Mouse (Mus musculus) lung, postnatal 14 days (tissue): ENCODE results near the gene Hes1.

Experiments used
- DNase-seq: peaks from one replicate; pipeline ENCODE4 v3.0.0; 2021

The Hes1 gene

DNA sequence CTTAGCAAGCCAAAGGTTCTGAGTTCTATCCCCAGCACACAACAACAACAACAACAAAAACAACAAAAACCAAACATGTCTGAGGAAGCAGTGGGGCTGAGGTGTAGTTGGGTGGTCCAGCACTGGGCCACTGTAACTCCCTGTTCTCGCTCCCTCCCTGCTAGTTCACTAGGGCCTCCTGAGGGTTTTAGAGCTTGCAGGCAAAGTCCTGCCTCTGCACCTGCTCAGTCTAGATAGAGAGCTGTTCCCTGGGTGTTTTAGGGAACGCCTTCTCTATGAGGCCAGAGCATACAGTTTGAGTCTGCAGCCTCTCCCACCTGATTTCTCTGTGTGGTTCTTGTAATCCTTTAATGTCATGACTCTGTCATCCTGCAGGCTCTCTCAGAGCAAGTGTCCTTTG lies 11.9 kb upstream of the Hes1 start:
- no peak for DNase-seq

DNA sequence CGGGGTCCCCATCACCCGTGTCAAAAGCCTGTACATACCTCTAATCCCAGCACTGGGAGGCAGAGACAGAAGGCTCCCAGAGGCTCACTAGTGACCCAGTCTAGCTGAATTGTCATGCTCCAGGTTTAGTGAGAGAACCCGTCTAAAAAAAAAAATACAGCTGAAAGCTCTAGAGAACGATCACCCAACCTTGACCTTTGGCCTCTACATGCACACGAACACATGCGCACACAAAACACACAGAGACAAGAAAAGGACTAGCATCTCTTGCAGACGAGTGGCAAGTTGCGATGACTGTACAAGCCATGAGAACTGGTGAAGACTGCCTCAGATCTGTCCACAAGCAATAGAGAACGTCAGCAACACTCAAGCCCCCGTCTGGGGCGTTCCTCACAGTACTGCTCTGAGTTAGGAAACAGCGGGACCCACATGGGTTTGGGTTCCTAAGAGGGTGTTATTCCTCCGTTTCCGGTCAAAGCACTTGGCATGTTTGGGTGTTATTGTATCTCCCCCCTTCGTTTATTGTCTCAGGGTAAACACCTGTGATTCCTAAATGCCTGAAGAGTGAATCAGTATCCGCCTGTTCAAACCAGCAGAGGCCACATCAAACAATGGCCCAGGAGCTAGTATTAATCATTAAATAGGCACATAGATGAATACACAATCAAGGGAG lies 11.2 kb upstream of the Hes1 start:
- no peak for DNase-seq

DNA sequence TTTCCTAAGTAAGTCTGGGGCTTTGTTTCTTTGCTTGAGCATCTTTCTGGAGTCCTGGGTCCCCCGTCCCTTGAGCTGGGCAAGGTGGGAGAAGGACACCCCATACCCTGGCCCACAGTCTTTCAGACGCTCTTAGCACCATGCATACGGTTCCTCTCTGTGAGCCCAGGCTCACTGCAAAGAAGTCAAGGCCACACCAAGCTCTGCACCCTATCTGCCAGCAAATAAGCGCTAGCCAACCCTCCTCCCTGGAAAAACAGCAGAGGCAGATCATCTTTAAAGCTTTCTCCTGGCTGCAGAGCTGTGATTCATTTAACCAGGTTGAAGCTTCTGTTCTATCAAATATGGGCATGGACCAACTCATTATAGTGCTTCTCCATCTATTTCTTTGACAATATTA lies 9.6 kb upstream of the Hes1 start:
- no peak for DNase-seq

DNA sequence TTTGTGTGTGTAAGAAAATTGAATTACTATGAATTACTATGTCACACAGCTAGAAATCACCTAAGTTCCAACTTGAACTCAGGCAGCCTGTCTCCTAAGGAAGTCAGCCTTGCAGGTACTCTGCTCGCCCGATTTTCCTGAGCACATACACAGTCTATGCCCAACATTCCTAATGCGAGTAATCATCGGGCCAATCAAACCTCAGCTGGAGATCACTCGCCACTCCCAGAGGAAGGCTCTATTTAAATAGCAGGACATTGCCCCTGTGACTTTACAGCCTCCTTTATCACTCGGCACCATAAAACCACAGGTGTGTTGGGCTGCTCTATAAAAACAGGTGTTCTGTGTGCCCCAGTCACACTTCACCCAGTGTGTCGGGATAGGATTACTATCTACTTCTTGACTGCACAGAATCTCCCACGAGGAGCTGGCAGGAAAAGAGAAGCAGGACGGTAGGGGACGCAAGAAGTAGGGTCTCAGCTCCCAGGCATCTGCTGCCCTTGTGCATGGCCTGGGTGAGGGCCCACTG lies 8.8 kb upstream of the Hes1 start:
- DNase-seq: no peak

DNA sequence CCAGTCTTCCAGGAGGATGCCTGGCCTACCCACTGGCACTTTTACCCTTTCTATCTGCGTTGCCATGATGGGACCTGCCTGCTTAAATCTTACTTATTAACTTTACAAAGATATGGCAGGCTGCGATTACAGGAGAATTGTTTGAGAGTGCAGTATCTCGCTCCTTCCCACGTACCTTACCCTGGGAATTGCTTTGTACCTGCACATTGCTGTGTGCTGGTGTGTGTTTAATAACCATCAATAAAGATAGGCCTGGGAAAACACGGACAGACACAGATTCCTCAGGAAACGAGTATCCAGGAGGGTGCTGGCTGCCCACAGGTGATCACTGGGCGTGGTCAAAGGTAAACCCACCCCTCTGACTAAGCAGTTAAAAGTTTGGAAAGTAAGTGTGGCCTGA lies 8.3 kb upstream of the Hes1 start:
- DNase-seq: no peak

DNA sequence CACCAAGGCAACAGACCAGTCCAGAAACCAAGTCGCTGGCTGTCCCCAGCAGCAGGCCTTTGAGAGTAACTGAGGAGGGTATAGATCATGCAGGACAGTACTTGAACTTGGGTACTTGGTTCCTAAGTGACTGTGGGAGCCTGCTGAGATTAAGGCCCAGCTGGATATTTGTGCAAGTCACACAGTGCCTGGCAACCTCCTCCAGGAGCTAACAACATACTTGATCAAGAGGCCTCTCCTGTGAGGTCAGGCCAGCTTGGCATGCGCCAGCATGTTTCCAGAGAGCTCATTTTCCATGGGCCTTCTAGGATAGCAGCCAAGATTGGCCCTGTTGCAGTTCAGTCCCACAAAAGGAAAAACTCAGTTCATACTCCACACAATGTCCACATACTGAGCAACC lies 7.3 kb upstream of the Hes1 start:
- DNase-seq: peak; percentile 70

DNA sequence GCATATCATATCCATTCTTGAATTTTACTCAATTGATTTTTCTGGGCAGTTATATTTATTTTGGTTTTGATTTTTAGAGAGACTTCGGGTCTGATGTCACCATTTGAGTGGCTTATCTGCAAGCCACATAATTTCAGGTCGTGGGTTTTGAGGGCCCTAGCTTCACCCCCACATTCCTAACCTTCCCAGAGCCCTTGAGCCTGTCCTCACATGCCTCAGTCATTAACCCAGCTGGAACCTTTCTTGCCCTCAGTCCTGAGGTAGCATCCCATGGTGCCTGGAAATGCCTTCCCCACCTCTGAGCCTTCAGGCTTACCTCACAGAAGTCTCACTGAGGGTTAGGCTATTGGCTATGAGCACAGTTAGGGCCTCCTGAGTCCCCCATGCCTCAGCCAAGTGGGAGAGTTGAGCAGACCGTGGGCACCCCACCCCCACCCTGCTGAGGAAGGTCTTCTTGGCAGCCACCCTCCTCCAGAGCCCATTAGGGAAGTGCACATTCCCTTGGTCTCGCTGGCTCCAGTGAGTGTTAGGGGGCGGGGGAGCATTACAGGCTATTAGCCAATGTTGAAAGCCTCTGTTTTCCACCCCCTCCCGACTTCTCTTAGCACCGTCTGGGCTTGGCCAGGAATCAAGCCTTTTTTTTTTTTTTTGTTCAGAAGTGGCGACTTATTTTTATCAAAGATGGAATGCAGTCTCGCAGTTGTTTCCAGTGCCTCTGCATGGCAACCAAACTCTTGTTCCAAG lies 5.0 kb upstream of the Hes1 start:
- DNase-seq: peak; percentile 82

DNA sequence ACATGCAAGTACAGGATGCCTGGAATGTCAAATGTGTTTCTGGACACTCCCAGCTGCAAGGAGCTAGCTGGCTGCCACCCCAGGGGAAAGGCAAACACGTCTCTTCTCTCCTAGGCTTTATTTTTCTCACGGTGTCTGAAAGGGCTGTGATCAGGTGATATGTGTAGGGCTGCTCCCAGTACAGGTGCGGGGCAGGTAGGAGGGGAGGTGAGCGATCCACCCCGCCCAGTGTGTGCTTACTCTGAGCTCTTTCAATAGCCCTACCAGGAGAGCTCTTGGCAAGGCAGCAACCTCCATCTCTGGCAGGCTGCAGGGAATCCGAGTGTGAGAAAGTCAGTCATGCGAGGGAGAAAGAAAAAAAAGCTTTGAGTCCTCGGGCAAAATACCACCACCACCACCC lies 3.8 kb upstream of the Hes1 start:
- DNase-seq: peak; percentile 55

DNA sequence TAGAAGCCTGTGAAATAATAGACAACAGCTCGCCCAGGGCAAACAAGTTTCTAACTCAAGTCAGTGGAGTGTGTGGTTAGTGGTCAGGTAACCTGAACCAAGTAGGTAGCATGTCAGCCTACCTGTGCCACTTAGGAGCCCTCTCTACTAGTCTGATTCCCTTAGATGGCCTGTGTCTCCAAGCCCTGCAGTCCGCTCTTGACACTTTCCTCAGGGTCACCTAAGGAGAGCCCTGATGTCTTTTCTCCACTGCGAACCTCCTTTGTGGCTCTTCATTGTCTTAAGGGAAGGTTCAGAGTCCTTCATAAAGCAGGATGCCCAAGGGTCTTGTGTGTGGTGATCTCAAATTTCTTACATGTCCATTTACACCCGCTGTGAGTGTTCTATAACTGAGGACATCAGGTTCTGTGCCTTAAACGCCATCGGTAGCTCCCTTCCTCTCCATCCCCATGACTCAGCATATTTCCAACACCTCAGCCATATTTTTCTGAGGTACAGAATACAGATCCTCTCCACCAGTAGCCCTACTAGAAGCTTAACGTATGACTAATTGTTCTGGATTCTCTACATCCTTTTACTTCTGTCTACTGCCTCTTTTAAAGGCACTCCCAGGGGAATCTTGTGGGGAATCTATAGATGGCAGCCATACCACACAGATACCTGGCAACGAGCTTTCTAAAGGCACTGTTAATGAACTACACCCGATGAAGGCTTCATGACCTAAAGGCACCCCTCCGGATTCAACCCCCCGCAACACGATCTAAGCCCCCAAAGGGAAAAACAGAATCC lies 1.7 kb upstream of the Hes1 start:
- no peak for DNase-seq

DNA sequence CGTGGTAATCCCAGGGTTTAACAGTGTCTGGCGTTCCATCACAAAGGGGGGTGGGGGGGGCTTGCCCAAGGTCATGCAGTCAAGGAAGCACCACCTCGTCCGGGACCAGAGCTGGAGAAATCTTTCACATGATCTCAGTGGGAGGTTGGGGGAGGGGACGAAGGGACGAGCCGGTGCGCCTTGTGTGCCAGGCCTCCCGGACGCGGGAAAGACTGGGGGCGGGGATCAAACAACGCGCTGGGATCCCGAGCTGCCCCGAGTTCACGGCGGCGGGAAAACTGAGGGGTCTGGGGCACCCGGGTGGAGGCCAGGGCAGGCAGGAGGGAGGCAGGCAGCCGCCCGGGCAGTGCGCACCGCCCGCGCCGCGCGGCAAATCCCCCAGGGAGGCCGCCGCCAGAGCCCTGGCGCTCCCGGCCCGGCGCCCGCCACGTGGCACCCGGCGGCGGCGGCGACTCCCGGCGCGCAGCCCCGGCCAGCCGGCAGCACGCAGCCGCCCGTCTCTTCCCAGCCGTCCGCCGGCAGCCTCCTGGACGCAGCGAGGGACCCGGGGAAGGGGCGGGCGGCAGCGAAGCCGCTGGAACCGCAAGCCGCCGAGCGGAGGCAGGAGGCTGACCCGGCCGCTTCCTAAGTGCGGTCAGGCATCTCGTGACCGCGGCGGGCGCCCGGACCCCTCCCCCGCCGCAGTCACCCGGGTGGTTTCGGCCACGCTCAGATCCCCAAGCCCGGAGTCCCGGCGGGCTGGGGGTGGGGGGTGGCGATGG lies 883 bp upstream of the Hes1 start:
- DNase-seq: peak; percentile 79

DNA sequence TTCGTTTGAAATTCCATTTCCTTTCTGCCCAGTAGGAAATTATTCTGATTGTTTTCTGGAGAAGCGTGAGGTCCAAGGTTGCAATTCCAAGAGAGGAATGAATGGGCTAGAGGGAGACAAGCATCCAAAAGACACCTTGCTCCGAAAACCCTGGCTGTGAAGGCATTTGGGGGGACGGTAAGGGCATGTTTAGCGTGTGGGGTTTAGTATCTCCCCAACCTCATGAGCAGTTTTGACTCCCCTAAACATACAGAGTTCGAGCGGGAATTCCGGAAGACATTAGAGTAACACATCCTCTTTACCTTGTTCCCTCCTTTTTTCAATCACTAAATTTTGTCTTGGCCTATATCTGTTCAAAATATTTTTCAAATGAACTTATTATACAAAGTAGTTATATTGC lies 429 bp downstream of the Hes1 start:
- no peak for DNase-seq

DNA sequence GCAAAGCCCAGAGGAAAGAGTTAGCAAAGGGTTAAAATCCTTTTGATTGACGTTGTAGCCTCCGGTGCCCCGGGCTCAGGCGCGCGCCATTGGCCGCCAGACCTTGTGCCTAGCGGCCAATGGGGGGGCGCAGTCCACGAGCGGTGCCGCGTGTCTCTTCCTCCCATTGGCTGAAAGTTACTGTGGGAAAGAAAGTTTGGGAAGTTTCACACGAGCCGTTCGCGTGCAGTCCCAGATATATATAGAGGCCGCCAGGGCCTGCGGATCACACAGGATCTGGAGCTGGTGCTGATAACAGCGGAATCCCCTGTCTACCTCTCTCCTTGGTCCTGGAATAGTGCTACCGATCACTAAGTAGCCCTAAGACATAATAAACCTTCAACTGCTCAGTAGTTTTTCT lies 893 bp downstream of the Hes1 start:
- peak; percentile 95 for DNase-seq

DNA sequence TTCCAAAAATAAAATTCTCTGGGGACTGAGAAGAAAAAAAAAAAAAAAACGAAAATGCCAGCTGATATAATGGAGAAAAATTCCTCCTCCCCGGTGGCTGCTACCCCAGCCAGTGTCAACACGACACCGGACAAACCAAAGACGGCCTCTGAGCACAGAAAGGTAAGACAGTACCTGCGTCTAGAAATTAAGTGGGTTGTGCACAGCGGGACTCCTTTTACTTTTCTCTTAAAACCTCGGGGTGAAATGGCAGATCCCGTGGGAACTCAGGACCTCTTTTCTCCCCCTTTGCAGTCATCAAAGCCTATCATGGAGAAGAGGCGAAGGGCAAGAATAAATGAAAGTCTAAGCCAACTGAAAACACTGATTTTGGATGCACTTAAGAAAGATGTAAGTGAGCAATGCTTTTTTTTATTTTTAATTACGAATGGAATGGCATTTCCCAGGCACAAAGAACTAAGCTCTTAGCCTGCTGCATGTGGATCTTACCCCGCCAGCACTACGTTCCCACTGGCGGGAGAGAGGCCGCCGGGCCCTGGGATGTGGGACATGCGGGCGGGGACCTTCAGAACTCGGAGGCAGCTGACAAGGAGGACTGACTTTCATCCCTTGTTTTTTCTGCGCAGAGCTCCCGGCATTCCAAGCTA lies 1.5 kb downstream of the Hes1 start:
- DNase-seq: no peak

DNA sequence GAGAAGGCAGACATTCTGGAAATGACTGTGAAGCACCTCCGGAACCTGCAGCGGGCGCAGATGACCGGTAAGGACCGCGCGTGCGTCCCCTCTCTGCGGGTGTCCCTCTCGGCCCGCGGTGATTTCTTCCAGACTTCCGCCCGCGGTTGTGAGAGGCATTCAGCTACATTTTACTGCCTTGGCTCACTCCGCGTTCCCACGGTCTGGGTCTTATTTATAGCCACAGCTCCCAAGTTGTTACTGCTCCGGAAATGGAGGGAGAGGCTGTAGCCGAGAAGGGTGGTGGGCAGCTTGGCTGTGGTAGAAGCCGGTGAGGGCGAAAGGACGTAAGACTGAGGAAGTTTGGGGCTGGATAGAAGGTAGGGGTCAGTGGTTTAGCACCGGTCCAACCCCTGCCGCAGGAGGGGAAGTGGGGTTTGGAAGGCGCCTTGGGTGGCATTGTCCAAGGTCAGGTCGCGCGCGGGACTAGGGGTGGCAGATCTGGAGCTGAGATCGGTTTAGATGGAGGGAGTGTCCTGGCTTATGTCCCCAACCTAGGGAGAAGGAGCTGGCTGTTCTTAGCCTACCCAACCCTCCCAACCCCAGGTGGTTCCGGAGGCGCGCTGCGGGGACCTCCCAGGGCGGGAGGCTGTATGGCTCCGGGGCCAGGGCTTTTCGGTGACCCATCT lies 2.1 kb downstream of the Hes1 start:
- DNase-seq: peak; percentile 66

DNA sequence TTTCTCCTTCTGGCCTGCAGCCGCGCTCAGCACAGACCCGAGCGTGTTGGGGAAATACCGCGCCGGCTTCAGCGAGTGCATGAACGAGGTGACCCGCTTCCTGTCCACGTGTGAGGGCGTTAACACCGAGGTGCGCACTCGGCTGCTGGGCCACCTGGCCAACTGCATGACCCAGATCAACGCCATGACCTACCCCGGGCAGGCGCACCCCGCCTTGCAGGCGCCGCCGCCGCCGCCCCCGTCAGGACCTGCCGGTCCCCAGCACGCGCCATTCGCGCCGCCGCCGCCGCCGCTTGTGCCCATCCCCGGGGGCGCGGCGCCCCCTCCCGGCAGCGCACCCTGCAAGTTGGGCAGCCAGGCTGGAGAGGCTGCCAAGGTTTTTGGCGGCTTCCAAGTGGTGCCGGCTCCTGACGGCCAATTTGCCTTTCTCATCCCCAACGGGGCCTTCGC lies 2.7 kb downstream of the Hes1 start:
- DNase-seq: peak; percentile 88

DNA sequence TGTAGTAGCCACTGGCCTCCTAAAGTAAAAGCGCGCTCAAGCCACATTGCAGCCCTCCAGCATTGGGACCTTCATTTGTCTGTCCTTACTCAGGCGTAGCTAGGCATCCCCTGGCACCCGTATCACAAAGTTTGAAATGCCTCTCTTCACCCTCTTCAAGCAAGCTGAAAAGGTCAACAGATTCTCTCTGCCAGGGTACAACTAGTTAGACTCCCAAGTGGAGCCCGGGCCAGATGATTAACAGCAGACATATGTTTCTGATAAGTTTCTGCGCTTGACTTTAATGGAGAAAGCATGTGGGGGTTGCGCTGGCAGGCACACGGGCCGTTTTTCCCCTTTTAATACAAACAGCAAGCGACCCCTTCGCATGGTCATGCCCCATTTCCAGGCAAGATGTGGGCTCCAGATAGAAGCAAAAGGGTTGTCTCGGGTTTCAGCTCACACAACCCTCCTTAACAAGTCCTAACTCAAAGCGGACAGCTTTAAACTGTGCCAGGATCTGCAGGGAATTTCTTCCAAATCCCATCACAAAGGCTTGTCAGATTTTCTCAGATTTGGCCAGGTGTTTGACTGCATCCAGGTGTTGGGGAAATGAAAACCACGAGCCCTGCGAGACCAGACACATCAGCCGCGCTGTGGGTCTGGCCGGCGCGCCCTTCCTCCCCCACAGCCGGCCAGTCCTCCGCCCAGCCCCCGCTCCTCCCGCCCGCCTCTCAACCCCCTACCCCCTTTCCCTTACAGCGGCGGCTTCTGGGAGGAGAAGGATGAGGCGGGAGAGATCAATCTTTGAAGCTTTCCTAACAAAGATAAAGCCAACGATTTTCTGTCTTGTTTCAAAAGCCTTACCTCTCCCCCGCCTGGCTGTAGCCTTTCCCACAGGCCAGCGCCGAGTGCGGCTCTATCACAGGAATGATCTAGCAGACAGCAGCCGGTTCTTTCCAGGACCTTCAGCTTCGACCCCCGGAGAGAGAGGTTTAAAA lies 4.1 kb downstream of the Hes1 start:
- DNase-seq: no peak

DNA sequence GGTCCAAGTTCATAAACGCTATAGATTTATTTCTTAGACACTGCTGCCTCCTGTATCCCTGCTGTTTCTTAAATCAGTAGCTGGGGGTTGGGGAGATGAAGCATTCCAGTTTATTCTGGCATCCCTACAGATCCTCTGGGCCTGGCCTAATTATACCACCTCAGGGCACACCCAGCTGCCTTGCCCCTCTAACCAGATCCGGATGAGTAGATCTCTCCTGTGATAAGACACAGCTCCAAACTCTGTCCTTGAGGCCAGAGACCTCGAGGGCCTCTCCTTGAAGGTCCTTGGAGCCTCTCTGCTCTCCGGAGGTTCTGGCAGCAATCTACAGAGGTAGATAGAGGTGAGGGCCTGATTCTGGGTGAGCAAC lies 5.4 kb downstream of the Hes1 start:
- DNase-seq: no peak

DNA sequence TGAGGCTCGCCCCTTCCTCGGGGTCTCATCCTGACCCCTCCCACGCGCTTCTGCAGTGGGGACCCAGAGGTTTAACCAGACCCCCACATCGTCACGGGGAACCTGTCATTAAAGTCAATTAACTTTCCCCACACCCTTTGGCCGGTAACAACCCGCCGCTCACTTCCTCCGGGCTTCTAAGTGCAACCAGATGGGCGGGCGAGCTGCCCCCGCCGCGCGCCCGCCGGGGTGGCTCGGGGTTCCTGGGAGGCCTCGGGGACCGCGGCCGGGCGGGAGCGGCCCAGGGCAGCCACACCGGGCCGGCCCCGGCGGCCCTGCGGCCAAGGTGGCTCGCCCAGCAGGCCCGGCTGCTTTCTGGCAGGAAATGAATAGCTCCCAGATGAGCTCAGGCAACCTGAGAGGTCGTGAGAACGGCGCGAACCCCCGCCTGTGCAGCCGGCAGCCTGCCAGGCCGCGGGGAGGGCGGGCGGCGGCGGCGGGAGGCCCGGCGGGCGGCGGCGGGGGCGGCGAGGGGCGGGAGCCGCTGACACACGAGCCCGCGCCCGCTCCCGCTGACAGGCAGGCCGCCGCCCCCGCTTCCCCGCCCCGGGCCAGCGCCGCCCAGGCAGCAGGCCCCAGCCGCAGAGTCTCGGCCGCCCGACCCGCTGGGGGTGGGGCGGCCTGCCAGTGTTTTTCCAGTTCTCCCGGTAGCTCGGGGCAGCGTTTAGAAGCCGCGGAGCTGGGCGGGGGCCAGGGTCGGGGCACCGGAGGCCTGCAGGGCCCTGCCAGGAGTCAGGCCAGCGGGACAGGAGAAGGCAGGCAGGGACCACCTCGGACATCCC lies 6.0 kb downstream of the Hes1 start:
- DNase-seq: peak; percentile 89

DNA sequence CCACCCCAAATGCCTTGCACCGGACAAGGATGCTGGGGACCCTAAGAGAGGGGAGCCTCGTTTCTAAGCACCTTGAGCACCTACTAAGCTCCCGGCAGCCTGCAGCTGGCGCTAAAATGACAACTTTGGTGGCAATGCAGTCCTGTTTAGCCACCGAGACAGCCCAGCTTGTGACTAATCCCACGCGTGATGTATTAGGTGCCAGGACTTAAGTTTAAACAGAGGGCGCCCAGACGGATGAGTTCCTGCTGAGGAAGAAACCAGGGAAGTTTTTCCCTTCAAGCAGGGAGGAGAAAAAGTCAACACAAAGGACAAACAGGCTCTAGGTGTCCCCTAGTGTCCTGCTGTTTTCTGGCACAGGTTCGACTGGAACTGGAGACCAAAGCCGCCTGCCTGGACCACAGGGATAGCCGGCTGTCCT lies 6.6 kb downstream of the Hes1 start:
- DNase-seq: peak; percentile 53

DNA sequence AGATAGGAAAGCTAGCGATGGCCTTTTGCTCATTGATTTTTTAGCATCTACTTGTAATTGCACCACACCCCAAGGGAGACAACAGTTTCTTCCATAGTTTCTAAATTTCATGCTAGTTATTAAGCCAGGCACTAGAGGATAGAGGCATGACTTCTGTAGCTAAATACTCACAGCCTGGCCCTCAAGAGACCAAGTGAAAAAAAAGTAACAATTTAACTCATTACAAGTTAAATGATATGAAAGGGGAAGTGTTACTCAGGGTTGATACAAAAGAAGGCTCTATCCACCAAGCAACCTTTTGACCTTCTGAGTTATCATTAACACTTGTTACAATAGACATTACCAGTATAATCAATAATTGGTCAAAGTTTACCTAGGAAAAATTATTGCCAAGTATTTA lies 9.1 kb downstream of the Hes1 start:
- DNase-seq: no peak
